Mouse (Mus musculus) liver, adult 2 months (tissue): Measurements from ENCODE around the gene Tgfbr3.

ENCODE experiments used
- CTCF ChIP-seq: fragments of 200-500 bp; IDR thresholded peaks from 2 replicates; pipeline ENCODE4 v1.5.1; 2011; ENCODE audit warnings: low read depth, low read length, control low read depth
- POLR2A ChIP-seq: fragments of 200-500 bp; IDR thresholded peaks from 2 replicates; pipeline ENCODE4 v1.6.1; 2011; ENCODE audit warnings: low read length, control low read depth; ENCODE audit not compliant: insufficient read depth; ENCODE audit errors: extremely low read depth

DNA sequence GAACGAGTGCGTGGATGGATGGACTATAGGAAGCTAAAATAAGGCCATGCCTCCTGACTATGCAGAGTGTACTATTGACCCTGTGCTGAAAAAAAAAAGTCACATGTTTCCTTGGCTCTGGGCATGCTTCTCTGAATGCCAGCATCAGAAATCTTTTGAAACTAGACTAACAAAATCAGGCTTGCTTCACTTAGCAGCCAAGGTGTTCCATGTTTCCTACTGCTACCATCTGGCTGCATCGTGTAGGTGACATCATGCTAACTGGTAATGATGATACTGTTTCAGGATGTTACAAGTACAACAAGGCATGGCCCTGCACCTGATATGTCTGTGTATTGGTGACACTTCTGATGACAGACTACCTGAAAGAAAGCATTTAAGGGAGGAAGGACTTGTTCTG, 189.8 kb downstream of the Tgfbr3 start:
- TF ChIP-seq POLR2A (no peak), CTCF (no peak)
